Mouse (Mus musculus) lung, postnatal 10 days (tissue): Measurements from ENCODE around the gene Mepce.
"Not testable (repeated sequence)": the region's sequence is repeated elsewhere in the genome, so short reads cannot be mapped to it uniquely, and the experiment has no call there.

Experiments used
- DNase-seq: peaks from one replicate; pipeline ENCODE4 v3.0.0; 2021

Gene Mepce

GRCm38 (mm10) chr5:137787151-137787928 is at the start of gene Mepce, which contains the start of gene Zcwpw1:
Gene Mepce (minus strand): TSS chr5:137787655.
Gene Zcwpw1 (plus strand): TSS chr5:137787798.
- peak; percentile 96 for DNase-seq

GRCm38 (mm10) chr5:137837110-137837509 is 49.7 kb upstream of the Mepce start:
- DNase-seq, result not testable (repeated sequence)

- no peak for DNase-seq
Measured at GRCm38 (mm10) chr5:137836611-137837010, 49.2 kb upstream of the Mepce start.

GRCm38 (mm10) chr5:137835966-137836520 is 48.6 kb upstream of the Mepce start, which contains the start of gene Pilra:
Gene Pilra (minus strand): TSS chr5:137836281.
- not testable (repeated sequence) for DNase-seq

GRCm38 (mm10) chr5:137833500-137833899 is 46.0 kb upstream of the Mepce start:
- no peak for DNase-seq

GRCm38 (mm10) chr5:137831506-137831905 is 44.1 kb upstream of the Mepce start:
- no peak for DNase-seq

GRCm38 (mm10) chr5:137831106-137831505 is 43.7 kb upstream of the Mepce start:
- no peak for DNase-seq

GRCm38 (mm10) chr5:137830238-137830637 is 42.8 kb upstream of the Mepce start:
- DNase-seq, result no peak

- no peak for DNase-seq
Measured at GRCm38 (mm10) chr5:137828694-137829093, 41.2 kb upstream of the Mepce start.

- DNase-seq, result no peak
Measured at GRCm38 (mm10) chr5:137826421-137826820, 39.0 kb upstream of the Mepce start.

- DNase-seq, result no peak
Measured at GRCm38 (mm10) chr5:137825971-137826370, 38.5 kb upstream of the Mepce start.

GRCm38 (mm10) chr5:137825030-137825429 is 37.6 kb upstream of the Mepce start:
- DNase-seq, result no peak

- no peak for DNase-seq
Measured at GRCm38 (mm10) chr5:137823455-137824045, 36.1 kb upstream of the Mepce start.

- no peak for DNase-seq
Measured at GRCm38 (mm10) chr5:137822602-137823001, 35.1 kb upstream of the Mepce start.

- DNase-seq, result no peak
Measured at GRCm38 (mm10) chr5:137822126-137822525, 34.7 kb upstream of the Mepce start.

- no peak for DNase-seq
Measured at GRCm38 (mm10) chr5:137817466-137818222, 30.2 kb upstream of the Mepce start.

- no peak for DNase-seq
Measured at GRCm38 (mm10) chr5:137808316-137808715, 20.9 kb upstream of the Mepce start.

- no peak for DNase-seq
Measured at GRCm38 (mm10) chr5:137806158-137806557, 18.7 kb upstream of the Mepce start.

GRCm38 (mm10) chr5:137800917-137801316 is 13.5 kb upstream of the Mepce start:
- no peak for DNase-seq

GRCm38 (mm10) chr5:137796606-137797005 is 9.2 kb upstream of the Mepce start:
- DNase-seq, result no peak

GRCm38 (mm10) chr5:137791553-137791952 is 4.1 kb upstream of the Mepce start:
- DNase-seq, result no peak

- DNase-seq, result no peak
Measured at GRCm38 (mm10) chr5:137788946-137789531, 1.6 kb upstream of the Mepce start.

- no peak for DNase-seq
Measured at GRCm38 (mm10) chr5:137788171-137788570, 716 bp upstream of the Mepce start.
